Mouse (Mus musculus): Measurements from ENCODE around the gene Gm17067. TPM values are rescaled to one million over a fixed set of nuclear protein-coding genes. Genes with fewer than 3 reads are reported as not detected.

The Gm17067 gene
- not detected for polyA plus RNA-seq (2015; fragmentation: Illumina TruSeq; extraction: RNeasy Lipid Tissue Mini Kit (QIAGEN cat#74804); ENCODE audit: insufficient read depth, low replicate concordance)

GRCm38 (mm10) chr7:42726917-42727316 lies at the start of gene Gm17067:
Gene Gm17067 (minus strand): TSS chr7:42727017.

GRCm38 (mm10) chr7:42692362-42693158 lies 34.3 kb downstream of the Gm17067 start, which contains the start of gene Zfp975:
Gene Zfp975 (minus strand): TSS chr7:42692742.

Other genes with a start within 250 kb of the Gm17067 start
- gene Zfp141, start 221.3 kb downstream of the Gm17067 start, polyA plus RNA-seq (2015; fragmentation: Illumina TruSeq; extraction: RNeasy Lipid Tissue Mini Kit (QIAGEN cat#74804); ENCODE audit: insufficient read depth, low replicate concordance): 25.2 TPM
- gene Gm21028, start 148.4 kb downstream of the Gm17067 start, polyA plus RNA-seq (2015; fragmentation: Illumina TruSeq; extraction: RNeasy Lipid Tissue Mini Kit (QIAGEN cat#74804); ENCODE audit: insufficient read depth, low replicate concordance): not detected
- 0.83 TPM for gene Zfp977, start 134.5 kb downstream of the Gm17067 start, polyA plus RNA-seq (2015; fragmentation: Illumina TruSeq; extraction: RNeasy Lipid Tissue Mini Kit (QIAGEN cat#74804); ENCODE audit: insufficient read depth, low replicate concordance)
- 2.8 TPM for gene Zfp976, start 84.4 kb downstream of the Gm17067 start, polyA plus RNA-seq (2015; fragmentation: Illumina TruSeq; extraction: RNeasy Lipid Tissue Mini Kit (QIAGEN cat#74804); ENCODE audit: insufficient read depth, low replicate concordance)
- gene Zfp975, start 34.3 kb downstream of the Gm17067 start, polyA plus RNA-seq (2015; fragmentation: Illumina TruSeq; extraction: RNeasy Lipid Tissue Mini Kit (QIAGEN cat#74804); ENCODE audit: insufficient read depth, low replicate concordance): 5.3 TPM
- not detected for gene Vmn2r62, start 66.5 kb upstream of the Gm17067 start, polyA plus RNA-seq (2015; fragmentation: Illumina TruSeq; extraction: RNeasy Lipid Tissue Mini Kit (QIAGEN cat#74804); ENCODE audit: insufficient read depth, low replicate concordance)
- not detected for gene Gm2381, start 140.2 kb upstream of the Gm17067 start, polyA plus RNA-seq (2015; fragmentation: Illumina TruSeq; extraction: RNeasy Lipid Tissue Mini Kit (QIAGEN cat#74804); ENCODE audit: insufficient read depth, low replicate concordance)
- gene Vmn2r63, start 206.8 kb upstream of the Gm17067 start, polyA plus RNA-seq (2015; fragmentation: Illumina TruSeq; extraction: RNeasy Lipid Tissue Mini Kit (QIAGEN cat#74804); ENCODE audit: insufficient read depth, low replicate concordance): not detected